Mouse (Mus musculus) stomach, postnatal 0 days (tissue): ENCODE results near the gene Adgrl2. TPM values are rescaled to one million over a fixed set of nuclear protein-coding genes. Genes with fewer than 3 reads are reported as not detected.

ENCODE experiments used
- ATAC-seq: fragments of 200-750 bp; cut with Nextera tagmentation; 2 replicates; pipeline ENCODE4 v1.8.0; 2017; ENCODE audit not compliant: low FRiP score, low TSS enrichment
- DNase-seq: peaks from one replicate; pipeline ENCODE4 v3.0.0-alpha.2; 2016; ENCODE audit warnings: low spot score
- H3K27ac ChIP-seq: fragments of 300-500 bp; sonication (generic); replicated peaks from 2 replicates; pipeline ENCODE4 v1.5.1; 2014; ENCODE audit warnings: mild to moderate bottlenecking, control low read depth
- H3K27me3 ChIP-seq: fragments of 300-500 bp; sonication (generic); 2 replicates; pipeline ENCODE4 v1.6.1; 2014; ENCODE audit warnings: low read length; ENCODE audit not compliant: control insufficient read depth, insufficient read depth
- H3K36me3 ChIP-seq: fragments of 300-500 bp; sonication (generic); 2 replicates; pipeline ENCODE4 v1.6.1; 2014; ENCODE audit warnings: low read length, mixed read lengths; ENCODE audit not compliant: control insufficient read depth, insufficient read depth
- H3K4me1 ChIP-seq: fragments of 300-500 bp; sonication (generic); replicated peaks from 2 replicates; pipeline ENCODE4 v1.6.1; 2014; ENCODE audit warnings: antibody characterized with exemption; ENCODE audit not compliant: control insufficient read depth, insufficient read depth
- H3K4me2 ChIP-seq: fragments of 300-500 bp; sonication (generic); replicated peaks from 2 replicates; pipeline ENCODE4 v1.6.1; 2014; ENCODE audit warnings: low read depth, mild to moderate bottlenecking, control low read depth, moderate library complexity
- H3K4me3 ChIP-seq: fragments of 300-500 bp; sonication (generic); 2 replicates; pipeline ENCODE4 v1.5.1; 2014; ENCODE audit warnings: low read depth, low read length, control low read depth
- H3K9ac ChIP-seq: fragments of 300-500 bp; sonication (generic); 2 replicates; pipeline ENCODE4 v1.6.1; 2014; ENCODE audit warnings: mild to moderate bottlenecking, low read length, control low read depth, mixed read lengths
- H3K9me3 ChIP-seq: fragments of 300-500 bp; sonication (generic); 2 replicates; pipeline ENCODE4 v1.6.1; 2016; ENCODE audit warnings: low read length; ENCODE audit not compliant: control insufficient read depth
- CTCF ChIP-seq: IDR thresholded peaks from 2 replicates; pipeline ENCODE4 v1.5.1; 2016; ENCODE audit warnings: antibody characterized with exemption, low read depth, mild to moderate bottlenecking, moderate library complexity
- EP300 ChIP-seq: optimal IDR thresholded peaks from 2 replicates; pipeline ENCODE3; 2016; ENCODE audit warnings: antibody characterized with exemption
- WGBS: fragments of 180-500 bp; shearing (Covaris S2); extraction: QIAGEN DNeasy Blood & Tissue Kit; methylation state at CpG from one replicate; pipeline ENCODE4 v1.1.7; 2014; 5-methylcytosine and 5-hydroxymethylcytosine counted together
- polyA plus RNA-seq: library from polyadenylated mRNA; unstranded; fragments of >200 nt; fragmentation: Nextera tagmentation; extraction: Ambion mirVana; gene quantifications from 2 replicates; pipeline ENCODE4 v1.2.1, GENCODE M21; 2015

Gene Adgrl2
- polyA plus RNA-seq, 1 experiment from 2014 or later, result 34.3 TPM

- TF ChIP-seq EP300, result no peak
- TF ChIP-seq CTCF, result no peak
- 0 out of 2 replicates have a peak, but pooled peaks have one; percentile 13 for ATAC-seq
- WGBS, result under 1% methylated on average over 63 of the region's 84 CpGs
Observed at GRCm38 (mm10) chr3:148988293-148988995, 1.9 kb downstream of the Adgrl2 start.

GRCm38 (mm10) chr3:148987591-148988292 is 2.6 kb downstream of the Adgrl2 start:
- TF ChIP-seq CTCF (peak; percentile 87), EP300 (no peak)
- H3K27ac ChIP-seq, result peak overlapping the region; percentile 95
- H3K36me3 ChIP-seq, result no peaks in the 10 kb centered on the region
- H3K27me3 ChIP-seq, result no peaks in the 10 kb centered on the region
- peak; percentile 70 for ATAC-seq
- WGBS, result under 1% methylated on average over 45 of the region's 45 CpGs
- H3K4me2 ChIP-seq, result peak overlapping the region; percentile 91
- H3K9me3 ChIP-seq, result no peaks in the 10 kb centered on the region
- H3K9ac ChIP-seq, result peak overlapping the region; percentile 86
- no peaks in the 10 kb centered on the region for H3K4me1 ChIP-seq
- H3K4me3 ChIP-seq, result peak overlapping the region; percentile 95
- DNase-seq, result peak; percentile 85

More at GRCm38 (mm10) chr3:148988293-148988995, 1.9 kb downstream of the Adgrl2 start:
- Histone ChIP-seq H3K9ac (peak overlapping the region; percentile 86), H3K36me3 (no peaks in the 10 kb centered on the region), H3K4me2 (peak overlapping the region; percentile 91), H3K4me3 (peak overlapping the region; percentile 95), H3K4me1 (no peaks in the 10 kb centered on the region), H3K27ac (peak overlapping the region; percentile 95), H3K27me3 (no peaks in the 10 kb centered on the region), H3K9me3 (no peaks in the 10 kb centered on the region)
- DNase-seq, result peak; percentile 57

- peak overlapping the region; percentile 86 for H3K9ac ChIP-seq
- DNase-seq, result peak; percentile 42
- no peak for ATAC-seq
- TF ChIP-seq EP300 (no peak), CTCF (no peak; the same call in 1 of the 2 replicates)
- no peaks in the 10 kb centered on the region for H3K4me1 ChIP-seq
- H3K27ac ChIP-seq, result peak overlapping the region; percentile 95
- H3K9me3 ChIP-seq, result no peaks in the 10 kb centered on the region
- no peaks in the 10 kb centered on the region for H3K36me3 ChIP-seq
- H3K4me3 ChIP-seq, result peak overlapping the region; percentile 95
- no peaks in the 10 kb centered on the region for H3K27me3 ChIP-seq
- H3K4me2 ChIP-seq, result peak overlapping the region; percentile 91
- under 1% methylated on average over 27 of the region's 27 CpGs for WGBS
Observed at GRCm38 (mm10) chr3:148986894-148987590, 3.3 kb downstream of the Adgrl2 start.

GRCm38 (mm10) chr3:148986296-148986893 is 4.0 kb downstream of the Adgrl2 start:
- Histone ChIP-seq H3K36me3 (no peaks in the 10 kb centered on the region), H3K9me3 (no peaks in the 10 kb centered on the region), H3K9ac (peak overlapping the region; percentile 86), H3K27me3 (no peaks in the 10 kb centered on the region), H3K4me1 (no peaks in the 10 kb centered on the region), H3K27ac (peak overlapping the region; percentile 95; the same call in 1 of the 2 replicates), H3K4me2 (peak overlapping the region; percentile 91), H3K4me3 (peak overlapping the region; percentile 95)
- ATAC-seq (no peak), DNase-seq (no peak)
- 24% methylated on average over 17 of the region's 17 CpGs for WGBS
- no peak for TF ChIP-seq CTCF
- no peak for TF ChIP-seq EP300

- Histone ChIP-seq H3K36me3 (no peaks in the 10 kb centered on the region), H3K4me3 (no peak overlapping the region), H3K9ac (no peak overlapping the region), H3K4me2 (0 out of 2 replicates have a peak overlapping the region, but pooled peaks have one; percentile 25), H3K27ac (no peak overlapping the region), H3K4me1 (no peaks in the 10 kb centered on the region), H3K9me3 (no peaks in the 10 kb centered on the region), H3K27me3 (no peaks in the 10 kb centered on the region)
- no peak for ATAC-seq
- TF ChIP-seq EP300, result no peak
- TF ChIP-seq CTCF, result no peak
- WGBS, result 53% methylated on average over 6 of the region's 6 CpGs
- DNase-seq, result no peak
Observed at GRCm38 (mm10) chr3:148984326-148984725, 6.0 kb downstream of the Adgrl2 start.
